Mouse (Mus musculus) right cerebral cortex, postnatal 14 days (tissue): ENCODE measurements around the gene Chrnd.

Experiments used
- DNase-seq: peaks from one replicate; pipeline ENCODE4 v3.0.0; 2022

Chrnd gene

DNA sequence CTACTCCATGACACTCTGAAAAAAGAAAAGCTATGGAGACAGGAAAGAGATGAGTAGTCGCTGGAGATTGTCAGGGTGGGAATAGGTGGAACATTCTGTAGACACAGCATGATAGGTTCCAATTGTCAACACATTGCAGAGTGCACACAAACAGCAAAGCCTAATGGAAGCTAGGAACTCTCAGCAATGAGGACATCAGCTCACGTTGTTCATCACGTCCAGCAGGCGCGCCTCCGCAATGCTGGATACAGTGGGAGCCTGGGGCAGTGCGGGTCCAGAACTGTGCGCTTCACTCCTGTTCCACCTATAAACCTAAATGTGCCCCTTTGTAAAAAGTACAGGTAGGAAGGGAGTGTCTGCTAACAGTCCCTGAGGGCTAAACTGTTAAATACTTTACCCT, 52.6 kb downstream of the Chrnd start:
- no peak for DNase-seq

DNA sequence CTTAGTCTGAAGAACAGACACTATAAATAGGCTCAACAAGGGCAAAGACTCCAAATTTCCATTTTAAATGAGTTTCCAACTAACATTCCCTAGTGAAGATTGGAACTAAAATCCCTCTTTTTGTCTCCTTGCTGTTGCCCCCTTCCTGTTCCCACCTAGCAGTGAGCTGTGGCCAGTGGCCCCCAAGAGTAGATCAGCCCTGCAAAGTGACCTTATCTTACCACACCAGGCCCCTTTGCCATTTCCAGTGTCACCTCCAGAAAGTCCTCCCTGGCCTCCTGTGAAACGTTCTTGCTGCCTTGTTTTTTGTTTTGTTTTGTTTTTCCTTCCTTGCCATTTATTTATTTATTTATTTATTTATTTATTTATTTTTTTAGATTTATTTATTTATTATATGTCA, 55.0 kb downstream of the Chrnd start:
- DNase-seq, result no peak

DNA sequence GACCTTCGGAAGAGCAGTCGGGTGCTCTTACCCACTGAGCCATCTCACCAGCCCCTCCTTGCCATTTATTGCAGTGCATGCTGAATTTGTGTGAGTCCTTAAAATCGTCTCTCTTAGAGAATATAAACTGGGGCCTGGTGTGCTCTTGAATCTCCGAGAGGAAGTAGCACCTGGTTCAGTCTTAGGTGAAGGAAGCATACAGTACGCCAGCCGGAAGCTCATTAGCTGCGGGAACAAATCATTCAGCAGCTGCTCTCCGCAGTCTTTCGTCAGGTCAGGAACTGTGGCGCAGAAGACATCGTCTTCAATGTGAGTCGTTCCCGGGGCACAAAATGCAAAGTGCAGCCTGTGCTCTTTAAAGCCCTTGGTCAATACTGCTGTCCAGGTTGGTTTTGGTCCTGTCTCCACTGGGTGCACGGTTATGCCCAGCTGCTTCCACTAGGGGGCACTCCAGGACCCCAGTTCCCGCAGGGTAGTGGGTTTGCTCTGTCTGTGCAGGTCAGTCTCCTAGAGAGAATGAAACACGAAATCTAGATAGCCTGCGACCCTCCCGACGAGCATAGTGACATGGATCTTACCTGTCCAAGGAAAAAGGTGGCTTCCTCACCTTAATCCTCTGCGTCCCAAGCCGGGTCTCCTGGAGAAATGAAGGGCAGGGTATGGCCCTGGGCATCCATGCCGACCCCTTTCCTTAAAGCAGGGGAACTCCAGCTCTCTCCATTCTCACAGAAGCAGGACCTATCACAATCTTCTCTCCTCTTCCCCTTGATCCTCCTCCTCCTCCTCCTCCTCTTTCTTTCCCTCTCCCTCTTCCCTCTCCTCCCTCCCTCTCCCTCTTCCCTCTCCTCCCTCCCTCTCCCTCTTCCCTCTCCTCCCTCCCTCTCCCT, 55.8 kb downstream of the Chrnd start:
- peak; percentile 75 for DNase-seq
